20 mouse cellular contexts compared by ENCODE assay signal in genomic region chr3:65637313-65637712, GRCm38 (mm10). TPM values are rescaled to one million over a fixed set of nuclear protein-coding genes. Genes with fewer than 3 reads are reported as not detected.
DNase-seq lines count a peak whose midpoint lies in the region; ATAC-seq and TF ChIP-seq lines count a peak whose summit lies in the region.
"Had no signal": no experiment of that assay in that cellular context is flagged by ENCODE, and none has a peak within 500 bp of the region (broad histone marks: within the 10 kb centered on the region; RNA-seq: fewer than 3 reads in every experiment).

No protein-coding gene starts in this region.

- ATAC-seq in intestine, embryonic 15.5 days: peak; percentile 49; the same call in 1 of the 2 replicates
- ATAC-seq in intestine, postnatal 0 days: no peak
- ATAC-seq in midbrain, embryonic 13.5 days: 0 out of 2 replicates have a peak, but pooled peaks have one; percentile 60
- peak; percentile 62; the same call in 1 of the 2 replicates for ATAC-seq in midbrain, embryonic 15.5 days (replicated peaks)
- ATAC-seq: forebrain, embryonic 16.5 days; hindbrain, embryonic 16.5 days had no signal

- peaks cover 2% of the 10 kb centered on the region; the same call in 1 of the 2 replicates for H3K4me1 ChIP-seq in intestine, embryonic 15.5 days (replicated peaks)
- no peaks in the 10 kb centered on the region for H3K4me1 ChIP-seq in intestine, postnatal 0 days (replicated peaks; ENCODE audit: control insufficient read depth, insufficient read depth, low read length)
- no peaks in the 10 kb centered on the region; the same call in 1 of the 2 replicates for H3K4me1 ChIP-seq in midbrain, embryonic 13.5 days (replicated peaks)
- peaks cover 23% of the 10 kb centered on the region for H3K4me1 ChIP-seq in midbrain, embryonic 10.5 days
- no peaks in the 10 kb centered on the region for H3K4me1 ChIP-seq in midbrain, embryonic 15.5 days
- H3K4me1 ChIP-seq: embryonic facial prominence, embryonic 12.5 days had no signal

- 45% methylated on average over 7 of the region's 7 CpGs for WGBS in intestine, embryonic 15.5 days
- WGBS in intestine, postnatal 0 days: 47% methylated on average over 7 of the region's 7 CpGs
- WGBS in midbrain, embryonic 13.5 days: 32% methylated on average over 7 of the region's 7 CpGs
- 71% methylated on average over 7 of the region's 7 CpGs for WGBS in midbrain, embryonic 10.5 days
- WGBS in midbrain, embryonic 15.5 days: 31% methylated on average over 7 of the region's 7 CpGs

- H3K9me3 ChIP-seq in intestine, embryonic 15.5 days: no peaks in the 10 kb centered on the region
- no peaks in the 10 kb centered on the region for H3K9me3 ChIP-seq in intestine, postnatal 0 days (ENCODE audit: control insufficient read depth)
- H3K9me3 ChIP-seq in midbrain, embryonic 13.5 days: no peaks in the 10 kb centered on the region
- H3K9me3 ChIP-seq in midbrain, embryonic 10.5 days (replicated peaks): no peaks in the 10 kb centered on the region
- no peaks in the 10 kb centered on the region for H3K9me3 ChIP-seq in midbrain, embryonic 15.5 days
- H3K9me3 ChIP-seq: embryonic facial prominence, embryonic 12.5 days; G1E; neural tube, embryonic 13.5 days had no signal

- H3K9ac ChIP-seq in intestine, embryonic 15.5 days: no peak overlapping the region
- H3K9ac ChIP-seq in intestine, postnatal 0 days (ENCODE audit: low read depth, low read length): no peak overlapping the region
- no peak overlapping the region for H3K9ac ChIP-seq in midbrain, embryonic 13.5 days (replicated peaks)
- no peak overlapping the region for H3K9ac ChIP-seq in midbrain, embryonic 15.5 days
- H3K9ac ChIP-seq: embryonic facial prominence, embryonic 12.5 days; neural tube, embryonic 13.5 days had no signal

- no peak overlapping the region for H3K27ac ChIP-seq in intestine, embryonic 15.5 days
- H3K27ac ChIP-seq in intestine, postnatal 0 days (ENCODE audit: low read depth, low read length): no peak overlapping the region
- H3K27ac ChIP-seq in midbrain, embryonic 13.5 days: no peak overlapping the region
- no peak overlapping the region; the same call in 1 of the 2 replicates for H3K27ac ChIP-seq in midbrain, embryonic 10.5 days (replicated peaks)
- no peak overlapping the region for H3K27ac ChIP-seq in midbrain, embryonic 15.5 days
- H3K27ac ChIP-seq: embryonic facial prominence, embryonic 12.5 days; neural tube, embryonic 13.5 days had no signal

- H3K36me3 ChIP-seq in intestine, embryonic 15.5 days: no peaks in the 10 kb centered on the region
- H3K36me3 ChIP-seq in intestine, postnatal 0 days (ENCODE audit: control insufficient read depth, insufficient read depth): no peaks in the 10 kb centered on the region
- no peaks in the 10 kb centered on the region for H3K36me3 ChIP-seq in midbrain, embryonic 13.5 days
- no peaks in the 10 kb centered on the region for H3K36me3 ChIP-seq in midbrain, embryonic 10.5 days
- no peaks in the 10 kb centered on the region for H3K36me3 ChIP-seq in midbrain, embryonic 15.5 days (replicated peaks)
- H3K36me3 ChIP-seq: embryonic facial prominence, embryonic 12.5 days; G1E; neural tube, embryonic 13.5 days had no signal

- no peak for DNase-seq in midbrain, embryonic 10.5 days (ENCODE audit: low spot score)
- no peak for DNase-seq in left cerebral cortex, postnatal 25 days (ENCODE audit: low spot score in 2 of 2)
- DNase-seq in cerebellum, adult 9-10 months: no peak
- DNase-seq: adrenal gland, postnatal 25 days; cerebellum, adult 2 months; gastrocnemius, postnatal 36 days; kidney, adult 18-20 months; kidney, postnatal 14 days; left cerebral cortex, postnatal 4 days; lung, postnatal 10 days; thymus, adult 2 months had no signal

- TF ChIP-seq CTCF in intestine, postnatal 0 days (IDR thresholded peaks at IDR 0.05; ENCODE audit: low read depth): no peak

- H3K4me3 ChIP-seq in intestine, embryonic 15.5 days (replicated peaks): no peak overlapping the region
- H3K4me3 ChIP-seq in intestine, postnatal 0 days (ENCODE audit: low read depth, low read length): no peak overlapping the region
- no peak overlapping the region for H3K4me3 ChIP-seq in midbrain, embryonic 13.5 days (replicated peaks)
- no peak overlapping the region for H3K4me3 ChIP-seq in midbrain, embryonic 10.5 days
- H3K4me3 ChIP-seq in midbrain, embryonic 15.5 days: no peak overlapping the region
- H3K4me3 ChIP-seq: embryonic facial prominence, embryonic 12.5 days; neural tube, embryonic 13.5 days had no signal

- H3K4me2 ChIP-seq in intestine, embryonic 15.5 days (replicated peaks): no peak overlapping the region
- H3K4me2 ChIP-seq in intestine, postnatal 0 days (replicated peaks; ENCODE audit: low read depth): no peak overlapping the region
- H3K4me2 ChIP-seq in midbrain, embryonic 13.5 days (replicated peaks): no peak overlapping the region
- H3K4me2 ChIP-seq in midbrain, embryonic 15.5 days: no peak overlapping the region
- H3K4me2 ChIP-seq: embryonic facial prominence, embryonic 12.5 days; neural tube, embryonic 13.5 days had no signal

- H3K27me3 ChIP-seq in intestine, embryonic 15.5 days (replicated peaks): no peaks in the 10 kb centered on the region
- H3K27me3 ChIP-seq in intestine, postnatal 0 days (replicated peaks; ENCODE audit: control insufficient read depth, insufficient read depth, low read length): no peaks in the 10 kb centered on the region
- H3K27me3 ChIP-seq in midbrain, embryonic 13.5 days: peaks cover 16% of the 10 kb centered on the region; the same call in 1 of the 2 replicates
- H3K27me3 ChIP-seq in midbrain, embryonic 10.5 days (ENCODE audit: low read depth, poor library complexity, severe bottlenecking): no peaks in the 10 kb centered on the region
- H3K27me3 ChIP-seq in midbrain, embryonic 15.5 days (replicated peaks): no peaks in the 10 kb centered on the region
- H3K27me3 ChIP-seq: embryonic facial prominence, embryonic 12.5 days; neural tube, embryonic 13.5 days had no signal

- intact Hi-C loops in left cerebral cortex, postnatal 25 days (cut with DNase I): no loop called here

RNA-seq across cellular contexts. Expression of gene Lekr1, which starts 28.7 kb away (rescaled TPM):
- polyA plus RNA-seq in intestine, embryonic 15.5 days (2015; fragmentation: Nextera tagmentation; extraction: Ambion mirVana): 6.5 and 7.5 TPM in 2 replicates
- polyA plus RNA-seq in intestine, postnatal 0 days (2015; fragmentation: Nextera tagmentation; extraction: Ambion mirVana): 3.4 and 4.7 TPM in 2 replicates
- polyA plus RNA-seq in midbrain, embryonic 13.5 days (2015; fragmentation: Nextera tagmentation; extraction: Ambion mirVana): 5.7 and 6.0 TPM in 2 replicates
- polyA plus RNA-seq in midbrain, embryonic 10.5 days (2016; fragmentation: Nextera tagmentation; extraction: Ambion mirVana): 3.6 and 4.8 TPM in 2 replicates
- polyA plus RNA-seq in midbrain, embryonic 15.5 days (2015; fragmentation: Nextera tagmentation; extraction: Ambion mirVana): 5.7 and 6.5 TPM in 2 replicates
- 1 to 10 TPM; 6.4 to 6.7 TPM for total RNA-seq in left cerebral cortex, postnatal 25 days (2021)
- polyA plus RNA-seq: G1E had no signal
